Mouse (Mus musculus) lung, postnatal 14 days (tissue): ENCODE data around the gene Cutal.

Experiments
- DNase-seq: peaks from one replicate; pipeline ENCODE4 v3.0.0; 2021

Cutal gene

DNA sequence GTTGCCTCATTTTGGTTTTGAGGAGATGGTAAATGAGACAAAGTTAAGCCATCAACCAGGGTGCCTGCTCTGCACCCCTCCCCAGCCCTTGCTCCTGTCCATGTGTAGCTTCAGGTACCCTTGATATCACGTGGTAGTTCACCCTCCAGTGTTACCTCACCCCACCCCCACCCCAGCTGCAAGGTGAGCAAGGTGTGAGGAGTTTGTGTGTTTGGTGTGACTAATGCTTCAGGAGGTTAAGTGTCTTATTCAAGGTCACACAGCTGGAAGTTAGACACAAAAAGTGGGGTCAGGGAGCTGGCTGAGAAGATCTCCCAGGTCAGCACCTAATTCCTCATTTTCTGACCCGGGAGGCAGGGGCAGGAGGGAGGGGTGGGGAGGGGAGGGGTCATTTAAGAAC, 48.5 kb downstream of the Cutal start:
- DNase-seq: no peak

DNA sequence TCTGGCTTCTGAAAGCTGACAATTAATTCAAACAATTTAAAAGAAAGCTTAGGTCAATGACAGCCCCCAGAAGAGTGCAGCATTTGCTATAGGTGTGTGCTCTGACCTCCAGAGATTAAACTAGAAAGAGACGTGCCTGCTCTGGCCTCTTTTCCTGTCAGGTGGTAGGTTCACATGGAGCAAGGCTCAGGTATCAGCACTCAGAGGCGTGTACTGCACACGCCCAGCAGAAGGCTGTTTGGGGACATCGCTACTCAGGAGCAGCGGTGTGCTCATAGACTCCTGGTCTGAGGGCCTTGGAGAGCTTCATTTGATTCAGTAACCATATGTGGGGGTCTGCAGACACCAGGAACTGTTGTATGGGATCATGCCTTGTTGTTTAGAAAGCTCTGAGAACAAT, 53.1 kb downstream of the Cutal start:
- no peak for DNase-seq

DNA sequence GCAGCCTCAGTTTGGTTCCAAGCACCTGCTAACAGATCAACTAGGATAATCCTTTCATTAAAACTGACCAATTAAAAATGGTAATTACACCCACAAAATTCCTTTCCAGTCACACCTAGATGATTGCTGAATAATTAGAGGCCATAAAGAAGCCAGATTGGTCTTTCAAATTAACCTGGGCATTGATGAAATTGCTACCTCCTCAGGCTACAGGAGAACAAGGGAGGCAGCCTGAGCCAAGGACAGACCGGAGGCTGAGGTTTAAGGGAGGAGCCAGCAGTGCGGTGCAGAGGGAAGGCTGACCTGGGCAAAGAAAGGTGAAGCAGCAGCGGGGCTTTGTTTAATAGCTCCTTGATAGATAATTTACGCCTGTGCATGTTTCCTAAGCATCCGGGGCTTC, 63.3 kb downstream of the Cutal start:
- no peak for DNase-seq

DNA sequence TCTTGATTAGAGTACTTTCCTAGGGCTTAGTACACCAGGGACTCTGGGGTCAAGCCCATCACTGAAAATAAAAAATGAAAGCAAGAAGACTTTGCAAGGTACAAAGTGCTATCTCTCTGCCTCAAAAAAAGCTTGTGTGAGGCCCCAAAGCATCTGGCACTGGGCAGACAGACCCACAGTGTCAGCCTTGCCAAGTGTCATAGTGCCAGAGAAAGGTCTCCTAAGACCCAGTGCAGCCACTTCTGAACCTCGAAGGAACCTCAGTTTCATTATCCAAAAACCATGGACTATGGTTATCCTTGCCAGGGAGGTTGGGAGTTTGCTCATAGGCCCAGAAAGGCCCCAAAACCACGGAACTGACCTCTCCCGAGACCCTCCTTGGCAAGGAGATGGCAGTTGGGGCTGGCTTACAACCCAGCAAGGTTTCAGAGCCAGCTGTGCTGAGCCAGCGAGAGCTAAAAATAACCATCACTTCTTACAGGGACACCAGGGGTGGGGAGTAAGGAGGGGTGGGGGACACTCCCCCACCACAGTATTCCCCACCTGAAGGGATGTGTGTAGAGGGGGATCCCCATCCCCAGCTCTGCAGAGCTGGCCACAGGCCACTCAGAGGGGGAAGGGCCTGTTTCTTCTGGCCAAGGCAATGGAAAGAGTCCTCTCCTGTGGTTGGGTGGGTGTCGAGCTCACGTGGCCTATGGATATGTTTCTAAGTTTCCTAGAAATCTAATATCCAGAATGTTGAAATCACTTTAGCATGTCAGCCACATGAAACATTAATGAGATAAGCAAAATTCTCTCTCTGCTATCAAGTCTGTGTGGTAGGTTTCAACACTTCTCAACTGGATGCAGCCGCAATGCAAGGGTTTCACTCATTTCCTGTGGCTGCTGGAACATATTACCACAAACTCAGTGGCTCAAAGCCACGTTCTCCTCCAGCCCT, 64.3 kb downstream of the Cutal start:
- no peak for DNase-seq

DNA sequence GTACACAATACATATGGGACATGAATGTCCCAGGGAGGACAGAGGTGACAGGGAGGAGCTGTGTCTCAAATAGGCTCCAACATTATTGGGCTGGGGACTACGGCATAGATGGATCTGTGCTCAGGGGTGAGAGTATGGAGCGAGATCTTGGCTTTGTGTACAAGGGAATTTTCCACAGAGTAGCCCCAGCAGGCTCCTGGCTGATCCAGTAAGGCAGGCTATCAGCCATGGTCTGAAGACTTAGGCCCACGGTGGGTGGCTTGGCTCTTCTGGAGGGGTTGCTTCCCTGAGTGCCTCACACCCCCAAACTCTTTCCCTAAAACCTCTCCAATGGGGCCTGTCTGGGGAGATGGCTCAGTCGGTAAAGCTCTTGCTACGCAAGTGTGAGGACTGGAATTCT, 66.0 kb downstream of the Cutal start:
- DNase-seq: no peak

DNA sequence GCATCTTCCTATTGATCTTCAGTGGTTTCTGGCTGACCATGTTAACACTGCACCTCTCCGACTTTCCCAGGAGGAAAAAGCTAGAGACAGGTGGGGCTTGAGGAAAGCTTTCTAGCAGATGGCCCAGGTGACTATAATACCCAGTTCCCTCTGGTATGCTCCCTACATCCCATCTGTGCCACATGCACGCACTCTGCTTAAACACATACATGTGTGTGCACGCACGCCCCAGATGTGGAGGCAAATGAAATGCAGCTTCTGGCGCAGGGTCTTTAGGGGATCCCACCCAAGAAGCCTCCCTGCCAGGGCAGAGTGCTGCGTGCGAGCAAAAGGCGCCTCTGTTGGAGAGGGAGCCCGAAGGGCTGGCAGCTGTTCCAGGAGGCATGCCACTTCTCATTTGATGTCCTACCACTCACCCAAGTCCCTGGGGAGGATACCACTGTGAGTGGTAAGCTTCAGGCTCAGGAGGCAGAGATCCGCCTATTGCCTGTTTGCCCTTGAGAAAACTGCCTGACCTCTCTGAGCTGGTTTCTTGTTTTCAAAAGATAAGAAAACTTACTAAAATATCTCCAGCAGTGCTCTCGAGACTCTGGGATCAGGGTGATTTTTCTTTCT, 67.0 kb downstream of the Cutal start:
- no peak for DNase-seq
